Mouse (Mus musculus): ENCODE data around the gene Abcc9.
A peak's percentile ranks its signal among the peaks of the same experiment; 100 is the strongest.

Abcc9 gene

GRCm38 (mm10) chr6:142701652-142702637 lies at the start of gene Abcc9:
TSS of gene Abcc9 (minus strand) at chr6:142702315.
- peak; percentile 64 for DNase-seq (ENCODE audit: extremely low spot score, low spot score)

DNA sequence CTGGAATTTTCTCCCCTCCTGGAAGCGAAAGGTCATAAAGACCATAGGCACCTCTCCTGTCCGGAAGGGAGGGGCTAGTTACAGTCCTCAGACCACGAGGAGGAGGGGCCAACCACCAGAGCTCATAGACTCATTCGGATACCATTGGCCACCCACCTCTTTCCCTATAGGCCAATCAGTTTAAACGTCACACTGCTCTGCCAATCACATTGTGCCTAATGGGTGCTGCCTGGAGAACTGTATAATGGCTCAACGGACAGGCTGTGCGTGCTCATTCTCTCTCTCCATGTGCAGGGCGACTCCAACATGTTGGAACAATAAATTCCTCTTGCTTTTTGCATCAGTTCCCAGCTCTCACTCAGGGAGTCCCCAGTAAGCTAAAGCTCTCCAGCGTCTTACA lies 49.2 kb upstream of the Abcc9 start:
- DNase-seq (ENCODE audit: extremely low spot score, low spot score), result no peak

DNA sequence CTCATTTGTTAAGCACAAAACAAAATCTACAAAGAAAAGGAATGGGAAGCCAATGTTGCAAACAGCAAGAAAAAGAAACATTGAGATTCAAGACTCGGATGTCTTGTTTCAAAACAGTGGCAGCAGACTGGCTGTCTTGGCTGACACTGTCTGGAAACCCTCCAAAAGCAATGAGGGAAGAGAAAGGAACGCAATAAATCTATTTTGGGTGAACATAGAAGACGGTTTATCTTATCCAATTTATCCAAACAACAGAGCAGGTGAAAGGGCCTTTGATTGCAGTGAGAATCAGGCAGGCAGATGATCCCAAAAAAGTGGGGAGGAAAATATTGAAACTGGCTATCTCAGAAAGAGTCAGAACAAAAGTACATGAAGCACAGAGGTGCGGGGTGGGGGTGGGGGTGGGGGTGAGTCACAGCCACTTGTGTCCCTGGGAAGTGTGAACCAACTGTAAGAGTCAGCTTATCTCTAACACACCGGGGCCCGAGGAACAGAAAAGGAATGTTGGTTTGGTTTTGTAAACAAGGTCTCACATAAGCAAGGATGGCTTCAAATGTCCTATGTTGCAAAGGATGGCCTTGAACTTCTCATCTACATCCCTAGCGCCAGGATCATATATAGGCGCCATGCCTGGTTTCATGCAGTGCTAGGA lies 46.1 kb upstream of the Abcc9 start:
- no peak for DNase-seq (ENCODE audit: extremely low spot score, low spot score)

GRCm38 (mm10) chr6:142747165-142747564 lies 45.0 kb upstream of the Abcc9 start:
- no peak for DNase-seq (ENCODE audit: extremely low spot score, low spot score)

DNA sequence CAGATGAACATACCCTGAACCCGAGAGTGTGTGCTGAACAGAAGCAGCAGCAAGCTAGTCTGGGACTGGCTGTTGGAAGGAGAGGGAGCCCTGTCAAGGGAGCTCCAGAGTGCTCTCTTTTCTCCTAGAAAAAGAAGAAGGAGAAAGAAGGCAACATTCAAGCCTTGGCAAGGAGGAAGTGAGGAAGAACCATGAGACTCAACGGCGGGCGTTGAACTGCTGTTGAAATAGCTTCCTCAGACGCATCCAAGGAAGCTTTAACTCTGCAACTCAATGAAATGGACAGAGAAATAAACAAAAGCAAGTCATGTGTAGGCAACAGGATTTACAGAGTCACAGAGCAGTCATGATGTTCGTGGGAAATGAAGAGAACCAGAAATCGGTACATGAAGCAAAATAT lies 44.6 kb upstream of the Abcc9 start:
- DNase-seq (ENCODE audit: extremely low spot score, low spot score), result no peak

DNA sequence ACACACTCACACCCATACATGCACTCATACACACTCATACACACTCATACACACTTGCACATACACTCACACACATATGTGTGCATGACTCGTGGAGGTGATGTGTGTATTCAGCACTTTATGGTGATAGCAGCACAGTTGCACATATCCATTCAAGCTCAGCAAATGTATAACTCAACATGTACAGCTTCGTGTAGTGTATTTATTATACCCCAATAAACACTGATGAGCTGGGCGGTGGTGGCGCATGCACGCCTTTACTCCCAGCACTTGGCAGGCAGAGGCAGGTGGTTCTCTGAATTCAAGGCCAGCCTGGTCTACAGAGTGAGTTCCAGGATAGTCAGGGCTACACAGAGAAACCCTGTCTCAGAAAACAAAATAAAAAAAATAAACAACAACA lies 43.4 kb upstream of the Abcc9 start:
- DNase-seq (ENCODE audit: extremely low spot score, low spot score), result no peak

DNA sequence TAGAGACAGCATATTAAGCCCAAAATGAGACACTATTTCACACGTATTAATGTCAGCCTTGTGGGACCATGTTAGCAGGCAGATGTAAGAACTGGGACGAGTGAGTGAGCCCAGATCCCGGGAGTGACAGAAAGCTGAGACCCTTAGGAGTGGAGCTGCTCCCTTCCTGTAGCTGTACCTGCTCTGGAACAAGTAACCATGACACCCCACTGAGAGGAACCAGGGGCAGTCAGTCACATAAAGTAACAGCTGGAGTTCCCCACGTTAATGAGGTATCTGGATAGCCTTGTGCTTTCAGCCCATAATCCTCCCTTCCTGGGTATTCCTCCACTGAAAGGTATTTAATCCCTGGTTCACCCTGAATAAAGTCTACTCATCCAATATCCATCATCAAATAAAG lies 41.1 kb upstream of the Abcc9 start:
- no peak for DNase-seq (ENCODE audit: extremely low spot score, low spot score)

- DNase-seq (ENCODE audit: extremely low spot score, low spot score), result no peak
Measured at GRCm38 (mm10) chr6:142741763-142742162, 39.6 kb upstream of the Abcc9 start.

GRCm38 (mm10) chr6:142738637-142739036 lies 36.5 kb upstream of the Abcc9 start:
- DNase-seq (ENCODE audit: extremely low spot score, low spot score), result no peak

DNA sequence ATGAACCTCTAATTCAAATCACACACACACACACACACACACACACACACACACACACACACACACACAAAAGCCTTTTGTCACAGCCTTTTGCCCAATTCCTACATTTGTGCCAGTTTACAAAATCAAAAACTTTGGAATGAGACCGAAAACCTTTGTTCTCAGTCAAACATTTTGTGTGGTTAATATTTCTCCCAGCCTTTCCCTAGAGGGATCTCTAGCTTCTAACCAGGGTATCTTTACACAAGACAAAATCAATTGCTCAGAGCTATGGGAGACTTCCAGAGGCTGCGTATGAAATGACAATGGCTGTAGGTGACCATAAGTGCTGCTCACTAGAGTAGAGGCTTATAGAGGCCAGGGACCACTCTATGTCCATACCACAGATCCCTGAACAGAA lies 36.1 kb upstream of the Abcc9 start:
- no peak for DNase-seq (ENCODE audit: extremely low spot score, low spot score)

DNA sequence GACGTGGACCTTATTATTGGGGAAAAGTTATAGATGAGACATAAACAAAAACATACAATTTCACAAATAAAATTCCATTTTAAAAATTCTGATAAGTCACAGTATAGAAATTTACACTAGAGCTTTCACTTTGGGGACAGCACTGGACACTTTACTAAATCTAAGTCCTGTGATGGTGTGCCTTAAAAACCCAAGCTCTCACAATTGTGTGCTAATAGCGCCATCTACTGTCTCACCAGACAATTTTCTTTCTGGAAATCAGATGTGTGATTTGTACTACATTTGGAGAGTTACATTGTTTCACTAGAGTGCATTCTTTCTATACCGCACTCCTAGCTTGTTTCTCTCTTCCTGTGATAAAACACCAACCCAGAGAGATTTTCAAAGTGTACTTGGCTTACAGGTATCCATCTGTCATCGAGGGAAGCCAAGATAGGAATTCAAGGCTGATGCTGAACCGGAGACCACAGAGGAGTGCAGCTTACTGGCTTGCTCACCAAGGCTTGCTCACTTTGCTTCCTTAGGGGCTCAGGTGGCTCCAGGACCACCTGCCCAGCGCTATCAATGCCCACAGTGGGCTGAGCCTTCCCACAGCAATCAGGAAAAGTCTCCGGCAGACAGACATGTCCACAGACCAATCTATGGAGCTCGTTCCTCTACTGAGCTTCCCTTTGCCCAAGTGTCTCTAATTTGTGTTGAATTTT lies 33.3 kb upstream of the Abcc9 start:
- no peak for DNase-seq (ENCODE audit: extremely low spot score, low spot score)

- no peak for DNase-seq (ENCODE audit: extremely low spot score, low spot score)
Measured at GRCm38 (mm10) chr6:142732567-142733290, 30.6 kb upstream of the Abcc9 start.

DNA sequence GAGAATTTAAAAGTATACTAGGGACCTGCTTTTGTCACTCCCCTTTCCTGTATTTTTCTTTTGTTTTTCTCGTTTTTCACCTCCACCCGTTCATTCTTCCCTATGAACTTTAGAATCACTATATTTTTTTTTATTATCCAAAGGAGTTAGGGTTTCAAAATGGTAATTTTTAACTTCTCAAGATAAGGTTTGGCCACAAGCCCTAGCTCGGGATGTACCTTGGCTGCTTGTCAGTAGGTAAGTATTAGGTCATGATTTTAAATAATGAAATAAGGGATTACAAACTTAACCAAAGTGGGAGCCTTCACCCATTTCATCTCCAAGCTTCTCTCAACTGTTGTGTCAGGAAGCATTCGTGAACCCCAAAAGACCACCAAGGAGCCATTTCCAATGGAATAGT lies 23.9 kb upstream of the Abcc9 start:
- no peak for DNase-seq (ENCODE audit: extremely low spot score, low spot score)

GRCm38 (mm10) chr6:142721731-142722130 lies 19.6 kb upstream of the Abcc9 start:
- no peak for DNase-seq (ENCODE audit: extremely low spot score, low spot score)

DNA sequence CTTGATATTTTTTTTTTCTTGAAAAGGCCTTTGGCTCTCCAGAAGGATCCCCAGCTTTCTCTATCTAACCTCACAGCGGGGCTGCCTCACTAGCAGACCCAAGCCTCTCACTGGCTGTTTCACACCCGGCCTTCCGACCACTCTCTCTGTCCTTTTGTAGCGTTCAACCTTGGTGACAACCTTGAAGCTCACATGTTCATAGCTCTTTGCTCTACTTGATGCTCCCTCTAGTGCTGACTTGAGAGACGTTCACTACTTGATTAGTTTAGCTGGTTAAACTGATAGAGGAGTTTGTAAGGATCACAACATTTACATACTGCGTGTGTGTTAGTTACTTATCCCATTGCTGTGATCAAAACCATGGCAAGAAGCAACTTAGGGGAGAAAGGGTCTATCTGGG lies 18.5 kb upstream of the Abcc9 start:
- DNase-seq (ENCODE audit: extremely low spot score, low spot score), result no peak

- no peak for DNase-seq (ENCODE audit: extremely low spot score, low spot score)
Measured at GRCm38 (mm10) chr6:142718167-142718566, 16.1 kb upstream of the Abcc9 start.

DNA sequence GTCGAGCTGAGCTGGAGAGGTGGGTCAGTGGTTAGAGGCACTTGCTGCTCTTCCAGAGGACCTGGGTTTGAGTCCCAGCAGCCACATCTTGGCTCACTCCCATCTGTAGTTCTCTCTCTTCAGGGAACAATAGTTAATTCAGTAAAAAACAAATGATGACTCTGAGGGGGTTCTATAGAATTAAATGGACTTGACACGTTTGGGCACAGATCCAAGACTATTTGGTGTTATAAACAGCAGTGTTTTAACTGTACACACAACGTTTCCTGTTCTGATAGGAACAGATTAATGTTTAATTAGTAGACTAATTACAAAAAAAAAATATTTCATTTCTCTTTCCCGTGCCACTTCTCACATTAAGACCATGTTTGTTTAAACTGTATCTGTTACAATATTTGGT lies 15.1 kb upstream of the Abcc9 start:
- no peak for DNase-seq (ENCODE audit: extremely low spot score, low spot score)

- DNase-seq (ENCODE audit: extremely low spot score, low spot score), result no peak
Measured at GRCm38 (mm10) chr6:142715026-142715425, 12.9 kb upstream of the Abcc9 start.

DNA sequence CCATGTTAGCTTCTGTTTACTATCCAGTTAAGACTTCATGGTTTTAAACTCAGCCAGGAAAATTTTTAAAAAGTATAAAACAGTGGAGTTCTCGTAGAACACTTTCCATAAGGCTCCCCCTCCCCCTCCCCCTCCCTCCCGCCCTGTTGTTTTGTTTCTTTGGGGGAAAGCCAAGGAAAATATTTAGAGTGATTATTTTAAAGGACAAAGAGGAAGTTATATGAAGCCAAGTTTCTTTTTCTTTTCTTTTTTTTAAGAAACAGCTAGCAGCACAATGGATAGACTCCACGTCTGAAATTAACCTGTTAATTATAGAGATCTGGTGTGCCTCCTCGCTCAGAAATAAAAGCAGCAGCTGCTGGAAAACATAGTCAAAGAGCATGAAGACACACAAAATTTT lies 9.0 kb upstream of the Abcc9 start:
- no peak for DNase-seq (ENCODE audit: extremely low spot score, low spot score)

- no peak for DNase-seq (ENCODE audit: extremely low spot score, low spot score)
Measured at GRCm38 (mm10) chr6:142710690-142711089, 8.6 kb upstream of the Abcc9 start.

GRCm38 (mm10) chr6:142708369-142708768 lies 6.3 kb upstream of the Abcc9 start:
- DNase-seq (ENCODE audit: extremely low spot score, low spot score), result no peak

All from neural tube, embryonic 10.5 days (tissue).